Mouse (Mus musculus): ENCODE measurements around the gene Gm10577. TPM values are rescaled to one million over a fixed set of nuclear protein-coding genes. Genes with fewer than 3 reads are reported as not detected.
A peak's percentile ranks its signal among the peaks of the same experiment; 100 is the strongest.

Gene Gm10577
- polyA plus RNA-seq, 1 experiment = not detected

- 41% methylated on average over 16 of the region's 16 CpGs for WGBS
- H3K4me1 ChIP-seq (ENCODE audit: control insufficient read depth, insufficient read depth, low read length) = no peaks in the 10 kb centered on the region
- no peak for TF ChIP-seq CTCF (IDR thresholded peaks at IDR 0.05; ENCODE audit: borderline replicate concordance, insufficient read depth, low read depth, low read length)
- no peak for TF ChIP-seq POLR2A (IDR thresholded peaks at IDR 0.05; ENCODE audit: borderline replicate concordance, insufficient read depth, low read length)
- no peak overlapping the region for H3K4me3 ChIP-seq (replicated peaks; ENCODE audit: insufficient read depth, low read depth, low read length)
- DNase-seq = peak in 1 of 2 experiments; percentile 32
- H3K27ac ChIP-seq (ENCODE audit: insufficient read depth, low read length) = no peak overlapping the region
- no peaks in the 10 kb centered on the region for H3K27me3 ChIP-seq (ENCODE audit: control insufficient read depth, insufficient read depth, low read length)
Observed at GRCm38 (mm10) chr4:100973641-100974454, 46.6 kb downstream of the Gm10577 start.

Other genes with a start within 250 kb of the Gm10577 start
- 29.2 and 41.4 TPM in 2 replicates for gene Cachd1, start 244.0 kb downstream of the Gm10577 start, polyA plus RNA-seq (2012; rRNA removed)
- 7.9 and 8.5 TPM in 2 replicates for gene Raver2, start 48.3 kb upstream of the Gm10577 start, polyA plus RNA-seq (2012; rRNA removed)
- gene Jak1, start 244.6 kb upstream of the Gm10577 start, polyA plus RNA-seq (2012; rRNA removed) = 72.2 and 76.8 TPM in 2 replicates